Comparison of ENCODE assay signal across 19 mouse cellular contexts in the genomic region with DNA sequence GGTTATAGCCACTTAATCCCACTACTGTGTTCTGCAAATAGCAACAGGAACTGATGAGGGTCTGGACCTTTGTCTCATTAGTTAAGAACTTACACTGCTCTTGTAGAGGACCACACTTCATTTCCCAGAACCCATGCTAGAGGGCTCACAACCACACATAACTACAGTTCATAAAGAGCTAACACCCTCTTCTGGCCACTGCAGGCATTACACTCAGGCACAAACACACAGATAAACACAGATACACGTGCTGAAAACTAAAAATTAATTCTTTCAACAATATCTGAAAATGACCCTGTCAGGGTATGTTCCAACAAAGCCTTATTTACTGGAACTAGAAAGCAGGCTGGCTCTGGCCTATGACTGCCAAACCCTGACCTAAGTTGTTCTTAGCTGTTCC.
DNase-seq lines count a peak whose midpoint lies in the region; ATAC-seq and TF ChIP-seq lines count a peak whose summit lies in the region.
"Had no signal": no experiment of that assay in that cellular context is flagged by ENCODE, and none has a peak within 500 bp of the region (broad histone marks: within the 10 kb centered on the region; RNA-seq: fewer than 3 reads in every experiment).

No protein-coding gene starts in this region.

- ATAC-seq in midbrain, postnatal 0 days (ENCODE audit: low FRiP score): no peak
- no peak for ATAC-seq in midbrain, embryonic 14.5 days (ENCODE audit: low FRiP score, low TSS enrichment)
- ATAC-seq in Patski: no peak
- no peak for ATAC-seq in stomach, postnatal 0 days (ENCODE audit: low FRiP score, low TSS enrichment)
- ATAC-seq: forebrain, embryonic 13.5 days; inflammation-experienced regulatory T-cells, adult 6 months had no signal

- TF ChIP-seq CTCF in layer of hippocampus, adult 2 months (conservative IDR thresholded peaks at IDR 0.05): peak; percentile 40
- TF ChIP-seq CTCF in midbrain, postnatal 0 days (IDR thresholded peaks at IDR 0.05): peak; percentile 45
- TF ChIP-seq CTCF in Patski (IDR thresholded peaks at IDR 0.05): peak; percentile 35
- TF ChIP-seq CTCF in stomach, postnatal 0 days (IDR thresholded peaks at IDR 0.05; ENCODE audit: low read depth): peak; percentile 25; the same call in 1 of the 2 replicates

- no peak for TF ChIP-seq EP300 in stomach, postnatal 0 days (optimal IDR thresholded peaks at IDR 0.05)

- H3K9ac ChIP-seq in midbrain, postnatal 0 days (replicated peaks; ENCODE audit: low read length, poor library complexity, severe bottlenecking): no peak overlapping the region
- H3K9ac ChIP-seq in midbrain, embryonic 14.5 days (replicated peaks; ENCODE audit: low read length): no peak overlapping the region
- H3K9ac ChIP-seq in stomach, postnatal 0 days (ENCODE audit: low read length): no peak overlapping the region
- H3K9ac ChIP-seq: embryonic facial prominence, embryonic 13.5 days; forebrain, embryonic 13.5 days; heart, embryonic 12.5 days; hindbrain, embryonic 15.5 days had no signal

- H3K36me3 ChIP-seq in midbrain, postnatal 0 days (ENCODE audit: insufficient read depth, low read length): no peaks in the 10 kb centered on the region
- no peaks in the 10 kb centered on the region for H3K36me3 ChIP-seq in midbrain, embryonic 14.5 days (ENCODE audit: control insufficient read depth, insufficient read depth, low read length)
- no peaks in the 10 kb centered on the region for H3K36me3 ChIP-seq in stomach, postnatal 0 days (ENCODE audit: control insufficient read depth, insufficient read depth, low read length)
- H3K36me3 ChIP-seq: embryonic facial prominence, embryonic 13.5 days; heart, embryonic 12.5 days; hindbrain, embryonic 10.5 days; hindbrain, embryonic 15.5 days had no signal

- no peak overlapping the region for H3K4me2 ChIP-seq in midbrain, postnatal 0 days (ENCODE audit: low read depth, low read length, poor library complexity, severe bottlenecking)
- no peak overlapping the region for H3K4me2 ChIP-seq in midbrain, embryonic 14.5 days (ENCODE audit: low read length)
- no peak overlapping the region for H3K4me2 ChIP-seq in stomach, postnatal 0 days (replicated peaks; ENCODE audit: low read depth)
- H3K4me2 ChIP-seq: embryonic facial prominence, embryonic 13.5 days; forebrain, embryonic 13.5 days; heart, embryonic 12.5 days; hindbrain, embryonic 15.5 days had no signal

- no peaks in the 10 kb centered on the region for H3K9me3 ChIP-seq in midbrain, postnatal 0 days (ENCODE audit: low read length)
- 0 out of 2 replicates have a peak, but pooled peaks cover 2% of the 10 kb centered on the region for H3K9me3 ChIP-seq in midbrain, embryonic 14.5 days (ENCODE audit: control insufficient read depth, low read length)
- H3K9me3 ChIP-seq in stomach, postnatal 0 days (ENCODE audit: control insufficient read depth, low read length): no peaks in the 10 kb centered on the region
- H3K9me3 ChIP-seq: forebrain, embryonic 13.5 days; heart, embryonic 12.5 days; hindbrain, embryonic 10.5 days; hindbrain, embryonic 15.5 days had no signal

- WGBS in midbrain, postnatal 0 days: 83% methylated on average over 1 of the region's 1 CpGs
- 90% methylated on average over 1 of the region's 1 CpGs for WGBS in midbrain, embryonic 14.5 days
- 93% methylated on average over 1 of the region's 1 CpGs for WGBS in stomach, postnatal 0 days

- POLR2A ChIA-PET in Patski (lab: Charles Lee): no interaction called here

- CTCF ChIA-PET in Patski (lab: Charles Lee): interaction anchor here (1.4 to 1.8 kb wide), 2 partner anchors 11 to 13 kb away, joined by 4 to 5 read pairs; no protein-coding TSS in a partner anchor

- no peak overlapping the region for H3K4me3 ChIP-seq in layer of hippocampus, adult 2 months
- H3K4me3 ChIP-seq in midbrain, postnatal 0 days (ENCODE audit: low read depth, low read length): no peak overlapping the region
- no peak overlapping the region for H3K4me3 ChIP-seq in midbrain, embryonic 14.5 days (replicated peaks; ENCODE audit: low read depth, low read length)
- H3K4me3 ChIP-seq in stomach, postnatal 0 days (ENCODE audit: low read depth, low read length): no peak overlapping the region
- H3K4me3 ChIP-seq: embryonic facial prominence, embryonic 13.5 days; forebrain, embryonic 13.5 days; gastrocnemius, adult 2 months; heart, embryonic 12.5 days; hindbrain, embryonic 10.5 days; hindbrain, embryonic 15.5 days had no signal

- peaks cover 8% of the 10 kb centered on the region; the same call in 1 of the 2 replicates for H3K4me1 ChIP-seq in midbrain, postnatal 0 days (ENCODE audit: insufficient read depth, low read length)
- H3K4me1 ChIP-seq in midbrain, embryonic 14.5 days (ENCODE audit: control insufficient read depth, insufficient read depth, low read length): peaks cover 26% of the 10 kb centered on the region
- no peaks in the 10 kb centered on the region for H3K4me1 ChIP-seq in stomach, postnatal 0 days (replicated peaks; ENCODE audit: control insufficient read depth, insufficient read depth)
- H3K4me1 ChIP-seq: embryonic facial prominence, embryonic 13.5 days; heart, embryonic 12.5 days had no signal

- no peak for DNase-seq in layer of hippocampus, adult 2 months (ENCODE audit: low spot score in 2 of 2)
- no peak for DNase-seq in layer of hippocampus, postnatal 25 days (ENCODE audit: extremely low spot score in 1 of 2, low spot score in 1 of 2)
- no peak for DNase-seq in midbrain, postnatal 0 days (ENCODE audit: low spot score)
- DNase-seq in midbrain, embryonic 14.5 days: no peak
- DNase-seq in Patski (ENCODE audit: low read depth, low spot score) (no peak), MN1 (ENCODE audit: low spot score) (no peak)
- no peak for DNase-seq in stomach, postnatal 0 days (ENCODE audit: low spot score)
- DNase-seq in retina, embryonic 14.5 days (ENCODE audit: low spot score): no peak
- DNase-seq: cerebellum, adult 18-20 months; cerebellum, adult 9-11 months; cerebellum, postnatal 36 days; gastrocnemius, adult 2 months; gastrocnemius, postnatal 25 days had no signal

- no peaks in the 10 kb centered on the region for H3K27me3 ChIP-seq in midbrain, postnatal 0 days (ENCODE audit: insufficient read depth, low read length)
- no peaks in the 10 kb centered on the region for H3K27me3 ChIP-seq in midbrain, embryonic 14.5 days (ENCODE audit: control insufficient read depth, insufficient read depth, low read length)
- H3K27me3 ChIP-seq in Patski: no peaks in the 10 kb centered on the region
- no peaks in the 10 kb centered on the region for H3K27me3 ChIP-seq in stomach, postnatal 0 days (ENCODE audit: control insufficient read depth, insufficient read depth, low read length)
- H3K27me3 ChIP-seq: embryonic facial prominence, embryonic 13.5 days; forebrain, embryonic 13.5 days; heart, embryonic 12.5 days; hindbrain, embryonic 15.5 days had no signal

- no peak overlapping the region for H3K27ac ChIP-seq in layer of hippocampus, adult 2 months
- no peak overlapping the region for H3K27ac ChIP-seq in midbrain, postnatal 0 days (ENCODE audit: low read depth, low read length)
- no peak overlapping the region for H3K27ac ChIP-seq in midbrain, embryonic 14.5 days (replicated peaks; ENCODE audit: low read depth, low read length)
- H3K27ac ChIP-seq in stomach, postnatal 0 days (replicated peaks): no peak overlapping the region
- H3K27ac ChIP-seq: embryonic facial prominence, embryonic 13.5 days; forebrain, embryonic 13.5 days; gastrocnemius, adult 2 months; hindbrain, embryonic 10.5 days; hindbrain, embryonic 15.5 days had no signal

- in situ Hi-C loops in Patski (cut with MboI; ENCODE audit: low pct_unique_long_range_greater_than_20kb): loop anchor here (10.0 to 25.0 kb wide), 2 partner anchors 189 to 552 kb away; partner anchors contain the start of gene Rgma
